Mouse (Mus musculus) mouse embryonic stem cell (cell line): ENCODE results near the gene Kirrel3.

Experiments used
- in situ Hi-C, 2 experiments: fragments of 300-500 bp; cut with MboI; formaldehyde crosslinking; loops; 1 replicate in 1 of 2; 3 replicates in 1 of 2; pipeline ENCODE4 v1.14.3; 2019 to 2020; ENCODE audit warnings: low sequenced_read_pairs in 2 of 2, low pct_unique_long_range_greater_than_20kb in 1 of 2, mixed read lengths in 1 of 2; ENCODE audit not compliant: unreplicated experiment in 1 of 2

Gene Kirrel3

DNA sequence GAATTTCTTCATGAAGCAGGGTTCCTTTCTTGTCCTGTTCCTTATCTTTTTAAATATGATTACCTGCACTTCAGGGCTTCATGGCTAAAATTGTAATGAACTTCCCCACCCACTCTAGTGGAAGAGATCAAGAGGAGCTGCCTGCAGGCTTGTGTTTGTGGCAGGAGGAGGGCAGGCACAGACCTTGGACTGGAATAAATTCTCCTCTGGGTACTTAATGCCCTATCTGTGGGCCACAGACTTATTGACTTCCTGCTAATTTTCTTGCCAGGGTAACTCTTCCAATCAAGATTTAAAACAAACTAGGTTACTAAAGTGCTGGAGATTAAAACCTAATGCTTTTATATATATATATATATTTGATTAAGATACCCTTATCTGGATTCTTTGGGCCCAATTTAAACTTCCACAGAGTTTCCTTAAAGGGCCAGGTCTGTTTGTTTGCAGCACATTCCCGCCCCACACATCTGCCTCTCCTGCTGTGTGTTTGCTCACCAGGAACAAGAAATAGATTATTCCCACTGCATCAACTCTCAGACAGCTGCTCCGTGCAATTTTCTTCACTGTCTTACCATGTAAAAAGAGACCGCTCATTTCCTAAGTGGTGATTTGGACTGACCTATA is 229.4 kb downstream of the Kirrel3 start:
- in situ Hi-C loops: no loop called here

DNA sequence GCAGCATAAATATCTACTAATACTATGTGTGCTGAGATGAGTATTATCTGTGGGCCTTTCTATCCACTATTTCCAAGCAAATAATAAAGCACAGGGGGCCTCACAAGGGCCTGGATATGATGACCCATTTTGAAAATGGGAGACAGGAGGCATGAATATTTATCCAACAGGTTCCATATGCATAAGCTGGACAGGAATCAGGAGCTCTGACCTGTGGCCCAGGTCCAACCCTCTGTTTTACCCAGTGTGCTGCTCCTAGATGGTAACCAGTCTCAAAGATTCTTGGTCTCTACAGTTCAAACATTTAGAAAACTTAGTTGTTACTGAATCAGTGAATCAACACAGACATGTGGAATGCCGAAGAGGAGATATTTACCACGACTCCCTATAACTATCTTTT is 230.8 kb downstream of the Kirrel3 start:
- in situ Hi-C loops: no loop called here

DNA sequence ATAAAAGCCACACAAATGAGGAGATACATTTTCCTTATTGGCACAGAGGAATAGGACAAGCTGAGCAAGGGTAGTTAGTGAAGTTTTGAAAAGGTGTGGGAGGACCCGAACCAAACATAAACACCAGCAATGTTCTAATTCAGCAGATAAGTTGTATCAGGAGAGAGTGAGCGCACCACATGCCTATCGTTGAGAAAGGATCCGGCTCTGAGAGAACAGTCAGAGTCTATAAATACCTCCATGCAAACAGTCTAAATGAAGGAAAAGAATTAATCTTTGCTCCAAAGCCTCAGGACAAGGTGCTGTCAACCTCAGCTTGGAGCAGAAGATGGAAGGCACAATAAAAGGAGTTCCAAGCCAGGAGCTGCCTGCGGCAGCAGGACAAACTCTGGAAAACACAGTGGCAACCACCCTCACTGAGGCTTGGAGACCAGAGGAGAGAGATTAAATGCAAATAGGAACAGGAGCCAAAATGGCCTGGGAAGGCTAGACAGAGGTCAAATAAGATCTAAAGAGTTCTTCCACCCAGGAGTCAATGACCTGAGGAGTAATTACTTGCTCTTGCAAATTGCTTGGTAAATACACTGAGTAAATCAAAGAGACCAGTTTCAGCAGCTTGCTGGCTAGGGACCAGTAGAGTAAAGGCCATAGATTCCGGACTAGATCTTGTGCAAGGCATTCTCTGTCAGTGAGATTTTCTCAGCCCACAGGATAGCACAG is 235.9 kb downstream of the Kirrel3 start:
- in situ Hi-C loops: no loop called here

DNA sequence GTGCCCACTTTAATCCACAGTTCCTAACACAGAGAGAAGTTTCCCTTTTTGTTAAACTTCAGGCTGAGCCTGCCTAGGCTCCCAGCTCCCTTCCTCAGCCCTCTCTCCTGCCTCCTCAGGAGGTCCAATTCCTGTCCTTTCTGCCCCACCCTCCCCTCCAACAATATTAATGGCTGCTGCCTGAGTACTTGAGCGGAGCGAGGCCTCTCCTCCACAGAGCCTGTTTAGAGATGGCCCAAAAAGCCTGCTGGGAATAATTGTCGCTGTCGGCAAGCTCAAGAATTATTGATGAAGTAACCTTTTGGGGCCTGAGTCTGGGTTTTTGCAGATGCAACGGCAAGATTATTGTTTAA is 236.5 kb downstream of the Kirrel3 start:
- in situ Hi-C loops: no loop called here

DNA sequence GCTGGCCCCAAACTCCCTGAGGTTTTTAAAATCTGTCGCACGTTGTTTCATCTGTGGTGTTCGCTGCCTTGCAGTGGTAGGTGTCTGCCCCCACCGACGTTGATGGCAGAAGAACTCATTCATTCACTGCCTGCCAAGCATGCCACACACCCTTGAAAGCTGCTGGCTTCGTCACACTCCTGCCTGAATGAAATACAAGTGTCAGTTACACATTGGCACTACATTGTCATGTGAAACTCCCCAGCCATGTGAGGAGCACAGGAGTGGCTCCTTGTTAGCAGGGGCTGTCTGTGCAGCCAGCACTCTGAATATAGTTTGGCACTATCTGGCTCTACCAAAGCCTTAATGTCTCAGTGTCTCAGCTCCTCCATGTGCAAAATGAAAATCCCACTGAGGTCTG is 246.8 kb downstream of the Kirrel3 start:
- in situ Hi-C loops: no loop called here

DNA sequence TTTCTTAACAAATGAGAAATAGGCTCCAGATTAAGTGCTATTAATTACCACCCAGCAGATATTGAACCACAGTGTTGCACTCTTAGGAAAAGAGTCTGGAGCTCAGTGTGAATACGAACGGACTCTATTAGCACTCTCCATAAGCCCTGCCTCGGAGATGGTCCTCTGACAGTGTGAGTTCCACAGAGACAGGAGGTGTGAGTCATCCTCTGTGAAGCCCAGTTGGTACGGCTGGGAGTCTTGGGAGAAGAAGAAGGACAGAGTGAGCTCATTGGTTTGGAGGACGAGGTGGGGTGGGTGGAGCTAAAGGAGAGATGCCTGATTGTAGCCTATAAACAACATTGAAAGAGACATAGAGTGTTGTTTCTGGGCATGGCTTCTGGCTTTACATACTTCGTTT is 247.9 kb downstream of the Kirrel3 start:
- in situ Hi-C loops: no loop called here

DNA sequence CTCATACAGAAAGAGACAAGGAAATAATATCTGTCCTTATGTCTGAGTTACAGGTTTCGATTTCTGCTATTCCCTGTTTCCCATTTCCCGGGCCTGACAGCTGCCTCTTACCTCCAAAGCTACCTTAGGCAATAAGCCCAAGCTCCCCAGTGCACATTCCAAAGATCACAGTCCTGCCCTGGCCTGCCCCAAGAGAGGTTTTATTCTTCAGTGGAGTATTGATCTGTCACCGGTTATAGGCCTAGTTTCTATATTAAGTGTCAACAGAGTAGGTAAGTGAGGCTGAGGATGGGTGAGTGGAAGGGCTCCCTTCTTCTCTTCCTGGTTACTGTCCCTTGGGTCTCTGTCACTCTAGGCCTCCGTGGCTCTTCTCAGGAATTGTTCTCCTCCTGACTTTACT is 249.3 kb downstream of the Kirrel3 start:
- in situ Hi-C loops: no loop called here

DNA sequence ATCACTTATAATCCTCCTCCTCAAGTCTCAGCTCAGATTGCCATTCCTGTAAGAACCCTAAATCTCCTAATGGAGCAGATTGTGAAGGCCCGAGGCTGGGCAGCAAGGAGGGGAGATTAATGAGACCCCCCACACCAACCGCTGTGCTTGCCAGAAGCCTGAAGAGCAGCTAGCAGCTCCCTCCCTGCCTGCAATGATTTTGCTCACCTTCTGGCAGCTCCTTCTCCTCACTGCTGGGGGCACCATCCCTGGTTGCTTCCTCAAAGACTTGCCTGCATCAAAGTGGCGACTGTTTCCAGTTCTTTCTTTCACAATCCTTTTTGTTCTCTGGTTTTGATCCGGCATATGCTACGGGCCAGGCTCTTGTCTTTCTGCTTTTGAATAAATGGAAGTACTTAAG is 253.7 kb downstream of the Kirrel3 start:
- in situ Hi-C loops: no loop called here

DNA sequence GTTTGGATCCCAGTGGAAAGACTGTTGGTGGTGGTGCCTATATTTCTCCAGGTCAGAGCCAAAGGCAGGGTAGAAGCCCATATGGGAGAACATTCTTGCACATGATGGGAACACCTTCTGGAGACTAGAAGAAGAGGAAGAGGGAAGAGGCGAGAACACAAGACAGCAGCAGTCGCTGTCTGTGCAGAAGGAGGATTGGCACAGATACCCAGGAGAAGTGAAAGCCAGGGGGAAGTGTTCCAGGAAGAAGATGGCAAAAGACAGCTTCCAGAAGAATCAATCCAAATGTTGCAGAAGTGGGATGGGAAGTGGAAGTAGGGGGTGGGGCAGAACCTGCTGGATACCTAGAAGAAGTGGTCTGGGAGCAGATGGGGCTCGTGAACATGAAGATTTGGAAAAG is 255.1 kb downstream of the Kirrel3 start:
- in situ Hi-C loops: no loop called here

DNA sequence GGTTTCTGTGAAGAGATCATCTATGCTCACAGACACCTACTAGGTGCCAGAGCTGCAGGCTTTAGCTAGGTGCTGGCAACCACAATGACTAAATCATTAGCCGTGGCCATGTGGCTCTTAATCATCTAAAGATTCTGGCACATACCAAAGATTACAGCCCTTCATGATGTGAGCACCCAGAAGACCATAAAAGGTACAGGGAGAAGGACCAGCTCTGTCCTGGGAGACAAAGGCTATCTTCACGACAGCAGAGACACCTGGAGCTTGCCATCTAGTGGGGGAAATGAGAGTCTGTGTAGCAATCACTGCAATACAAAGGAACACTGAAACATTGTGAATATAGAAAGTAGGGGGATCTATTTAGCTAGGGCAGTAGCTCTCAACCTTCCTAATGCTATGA is 262.3 kb downstream of the Kirrel3 start:
- in situ Hi-C loops: no loop called here

DNA sequence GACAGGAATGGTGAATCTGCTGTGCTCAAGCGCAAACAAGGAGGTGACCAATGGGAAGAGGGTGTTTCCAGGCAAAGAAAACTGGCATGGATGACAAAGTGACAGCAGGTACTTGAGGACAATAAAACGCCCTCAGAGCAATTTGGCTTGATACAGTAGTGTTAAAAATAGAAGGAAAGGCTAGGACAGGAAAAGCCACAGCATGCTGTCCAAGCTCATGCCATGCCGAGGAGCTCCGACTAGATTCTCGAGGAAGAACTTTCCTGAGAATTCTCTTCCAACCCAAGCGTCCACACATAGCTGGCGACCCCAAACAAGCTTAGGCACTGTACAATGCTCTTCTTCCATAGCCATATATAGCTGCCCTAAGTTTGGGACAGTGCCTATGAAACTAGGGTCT is 263.5 kb downstream of the Kirrel3 start:
- in situ Hi-C loops: no loop called here

DNA sequence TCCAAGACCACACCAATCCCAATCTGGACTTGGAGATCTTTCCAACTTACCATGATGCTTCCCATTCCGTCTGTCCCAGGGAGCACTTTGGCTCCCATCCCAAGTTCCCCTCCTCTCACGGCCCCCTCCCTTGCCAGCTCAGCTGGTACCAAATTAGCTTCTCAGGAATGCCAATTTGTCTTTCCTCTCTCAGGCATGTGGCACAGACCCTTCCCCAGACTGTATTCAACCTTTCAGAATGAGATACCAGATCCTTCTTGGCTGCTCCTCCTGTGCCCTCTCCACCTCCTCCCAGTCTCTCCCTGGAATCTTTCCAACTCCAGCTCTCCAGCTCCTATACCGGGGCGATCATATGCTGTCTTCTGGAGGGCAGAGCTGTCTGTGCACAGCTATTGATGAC is 264.2 kb downstream of the Kirrel3 start:
- in situ Hi-C loops: no loop called here

DNA sequence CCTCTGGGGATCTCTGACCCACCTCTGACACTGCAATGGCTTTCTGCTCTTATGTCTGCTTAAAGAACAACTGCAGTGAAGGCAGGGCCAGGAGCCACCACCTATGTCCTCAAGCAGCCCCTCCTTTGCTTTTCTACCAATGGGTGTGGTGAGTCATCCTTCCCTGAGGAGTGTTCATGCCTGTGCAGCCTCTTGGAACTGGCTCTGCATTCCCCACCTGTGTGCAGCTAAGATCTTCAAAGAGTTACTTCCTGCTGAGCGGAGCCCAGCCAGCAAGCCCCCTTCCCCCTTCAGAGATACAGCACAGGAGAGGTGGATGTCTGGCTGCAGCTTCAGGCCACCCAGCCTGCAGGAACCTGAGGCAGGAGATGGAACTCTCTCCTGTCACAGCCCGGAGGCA is 265.2 kb downstream of the Kirrel3 start:
- in situ Hi-C loops: no loop called here

DNA sequence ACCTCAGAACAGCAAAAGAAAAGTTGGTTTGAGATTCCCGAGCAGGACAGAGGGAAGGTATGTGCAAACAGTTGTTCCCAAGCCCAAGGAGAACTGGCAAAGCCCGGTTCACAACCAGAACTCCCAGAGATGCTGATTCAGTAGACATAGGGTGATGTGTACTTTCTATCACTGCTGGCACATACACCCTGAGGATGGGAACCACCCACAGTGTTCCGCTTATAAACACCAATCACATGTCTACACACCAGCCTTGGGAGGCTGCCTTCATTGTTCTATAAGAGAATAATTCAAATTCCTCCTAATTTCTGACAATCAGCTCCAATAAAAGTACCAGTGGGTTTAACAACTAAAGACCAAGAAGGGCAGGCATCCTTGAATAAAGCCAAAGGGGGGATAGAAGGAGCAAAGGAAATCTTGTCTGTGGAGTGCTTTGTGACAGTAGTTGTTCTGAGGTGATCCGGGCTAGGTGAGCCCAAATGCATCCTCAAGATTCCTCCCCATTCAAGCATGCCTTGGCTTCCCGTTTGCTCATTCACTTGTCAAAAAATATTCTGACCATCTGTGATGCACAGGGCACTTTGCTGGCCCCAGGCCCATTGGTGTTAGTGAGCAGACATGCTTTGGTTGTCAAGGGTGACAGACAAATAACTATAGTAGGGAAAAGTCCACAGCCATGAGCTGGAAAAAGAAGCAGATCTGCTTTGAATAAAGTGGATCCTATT is 266.5 kb downstream of the Kirrel3 start:
- in situ Hi-C loops: no loop called here

DNA sequence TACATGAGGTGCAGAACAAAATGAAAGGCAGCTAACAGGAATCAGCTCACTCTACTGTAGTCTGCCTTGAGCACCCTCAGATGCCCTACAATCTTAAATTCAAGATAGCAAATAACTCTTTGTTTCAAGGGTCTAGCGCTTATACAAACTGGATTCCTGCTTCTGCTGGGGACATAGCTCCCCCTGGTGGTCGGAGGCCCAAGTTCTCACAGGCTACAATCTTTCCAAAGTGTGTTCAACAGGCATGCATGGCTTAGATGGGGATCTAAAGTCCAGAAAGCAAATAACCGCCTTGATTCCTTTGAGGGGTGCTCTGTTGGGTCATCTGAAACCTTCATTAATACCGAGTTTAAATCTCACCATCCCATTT is 267.1 kb downstream of the Kirrel3 start:
- in situ Hi-C loops: no loop called here

DNA sequence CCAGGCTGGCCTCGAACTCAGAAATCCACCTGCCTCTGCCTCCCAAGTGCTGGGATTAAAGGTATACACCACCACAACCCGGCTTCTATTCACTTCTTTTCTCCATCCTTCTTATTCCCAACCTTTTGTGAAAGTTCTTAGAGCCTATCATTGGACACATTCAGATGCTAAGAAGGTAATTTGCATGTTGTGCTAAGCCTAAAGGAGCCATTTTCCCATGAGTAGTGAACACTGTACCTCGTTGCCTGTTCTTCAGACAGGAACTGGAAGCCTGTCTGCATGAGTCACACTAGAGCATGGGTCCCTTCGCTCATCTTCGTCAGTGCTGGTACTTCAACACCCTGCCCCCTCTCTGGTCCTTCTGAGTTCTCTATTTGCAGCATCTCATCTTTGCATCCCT is 268.2 kb downstream of the Kirrel3 start:
- in situ Hi-C loops: no loop called here

DNA sequence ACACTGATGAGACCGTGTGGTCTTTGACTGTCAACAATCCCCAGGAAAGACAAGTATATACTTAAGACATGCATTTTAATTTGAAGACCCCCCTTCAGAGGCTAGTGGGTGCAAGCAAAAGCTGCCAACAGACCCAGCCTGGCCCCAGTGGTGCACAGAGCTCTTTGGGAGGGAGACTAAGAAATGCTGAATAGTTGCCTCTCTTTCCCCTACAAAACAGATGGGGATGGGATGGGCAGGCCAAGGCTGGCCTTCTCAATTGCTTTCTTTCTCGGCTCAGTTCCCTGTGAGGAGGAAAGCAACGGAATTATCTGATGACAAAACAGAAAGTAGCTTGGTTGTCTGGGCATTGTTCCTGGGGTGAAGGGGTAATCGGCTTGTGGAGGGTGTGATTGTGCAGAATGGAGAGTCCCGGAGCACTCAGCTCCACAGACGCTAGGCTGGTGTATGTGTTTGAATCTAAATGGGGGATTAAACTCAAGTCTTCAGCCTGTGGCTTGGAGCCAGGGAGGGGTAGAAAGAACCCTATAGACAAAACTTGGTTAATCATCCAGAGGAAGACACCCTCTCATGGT is 268.9 kb downstream of the Kirrel3 start:
- in situ Hi-C loops: no loop called here

DNA sequence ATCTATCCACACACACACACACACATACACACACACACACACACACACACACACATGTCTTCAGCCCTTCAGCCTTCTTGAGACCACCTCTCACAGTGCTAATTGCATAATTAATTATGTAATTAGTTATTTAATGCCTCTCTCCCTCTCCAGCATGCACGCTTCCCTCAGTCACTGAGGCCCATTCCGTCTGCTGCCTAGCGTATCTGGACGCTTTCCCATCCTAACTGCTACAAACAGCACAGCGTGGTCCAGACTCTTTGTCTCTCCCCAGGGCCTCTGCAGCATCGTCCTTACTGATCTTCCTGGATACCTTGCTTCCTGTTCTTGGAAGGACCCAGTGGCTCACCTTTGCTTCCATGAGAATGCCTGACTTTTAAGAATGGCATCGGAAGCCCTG is 270.4 kb downstream of the Kirrel3 start:
- in situ Hi-C loops: no loop called here

DNA sequence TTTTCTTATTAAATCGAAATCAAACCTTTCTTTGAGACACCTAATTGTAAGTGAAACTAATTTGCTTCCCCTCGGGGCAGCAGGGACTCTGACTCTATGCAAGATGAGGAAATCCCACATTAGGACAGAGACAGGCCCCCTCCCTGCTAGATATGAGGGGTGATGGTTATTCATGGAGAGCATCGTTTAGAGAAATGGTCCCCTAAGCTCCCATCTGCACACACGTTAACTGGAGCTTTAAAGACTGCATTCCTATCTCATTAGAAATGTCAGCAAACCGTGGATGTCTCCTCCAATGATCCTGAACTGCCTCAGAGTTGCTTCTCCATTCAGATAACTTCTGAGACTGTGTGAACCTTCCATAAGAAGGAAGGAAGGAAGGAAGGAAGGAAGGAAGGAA is 273.2 kb downstream of the Kirrel3 start:
- in situ Hi-C loops: no loop called here

DNA sequence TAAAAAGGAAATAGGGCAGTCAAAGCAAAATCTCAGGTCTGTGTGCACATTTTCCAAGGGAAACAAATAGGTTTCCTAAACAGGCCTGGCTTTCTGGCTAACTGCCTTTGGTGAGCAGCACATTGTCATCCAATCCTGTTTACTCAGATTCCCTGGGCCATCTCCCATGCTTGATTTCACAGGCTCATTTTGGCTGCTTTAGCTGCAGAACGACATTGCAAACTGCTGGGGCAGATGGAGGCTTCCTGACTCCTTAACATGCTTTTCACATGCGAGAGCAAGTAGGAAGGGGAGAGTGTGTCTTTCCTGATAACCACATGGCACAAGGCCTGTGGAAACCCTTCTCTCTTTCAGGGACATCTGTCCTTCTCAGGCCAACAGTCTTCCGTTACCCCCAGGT is 274.8 kb downstream of the Kirrel3 start:
- in situ Hi-C loops: no loop called here
